Mouse (Mus musculus): ENCODE results near the gene Pcyox1. TPM values are rescaled to one million over a fixed set of nuclear protein-coding genes. Genes with fewer than 3 reads are reported as not detected.

The Pcyox1 gene
- total and polyA plus RNA-seq, 3 experiments = 16.0 to 28.1 TPM; not detected in 1

DNA sequence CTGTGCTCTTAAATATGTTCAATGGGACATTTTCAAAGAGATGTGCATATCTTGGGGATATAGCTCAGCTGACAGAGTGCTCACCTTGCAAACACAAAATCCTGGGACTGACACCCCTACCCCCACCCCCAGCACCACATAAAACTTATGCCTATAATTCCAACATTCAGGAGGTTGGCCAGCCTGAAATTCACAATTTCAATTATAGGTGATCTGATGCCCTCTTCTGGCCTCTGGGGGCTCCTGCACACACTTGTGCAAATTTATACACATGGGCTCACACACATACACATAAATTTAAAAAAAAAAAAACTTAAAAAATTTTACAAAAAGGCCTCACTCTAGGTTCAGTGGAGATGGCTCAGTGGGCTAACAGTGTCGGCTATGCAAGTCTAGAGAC, 3.8 kb downstream of the Pcyox1 start:
- H3K27me3 ChIP-seq (ENCODE audit: control insufficient read depth in 1 of 2, insufficient read depth in 2 of 2, low read length in 2 of 2) = no peaks in the 10 kb centered on the region
- no peaks in the 10 kb centered on the region for H3K9me3 ChIP-seq (replicated peaks; ENCODE audit: insufficient read depth, low read length)
- DNase-seq (ENCODE audit: low read depth, low spot score) = no peak
- H3K27ac ChIP-seq (ENCODE audit: control insufficient read depth, low read depth, low read length) = no peak overlapping the region
- peaks cover 0 to 8% of the 10 kb centered on the region in 2 experiments; a peak in 2 of 4 replicates for H3K4me1 ChIP-seq (ENCODE audit: control insufficient read depth in 1 of 2, insufficient read depth in 2 of 2, low read length in 2 of 2)
- TF ChIP-seq NELFE (IDR thresholded peaks at IDR 0.05; ENCODE audit: low read depth, low read length) (no peak), CHD2 (IDR thresholded peaks at IDR 0.05; ENCODE audit: low read length) (no peak), ZC3H11A (IDR thresholded peaks at IDR 0.05; ENCODE audit: low read depth, low read length) (0 out of 2 replicates have a peak, but pooled peaks have one; percentile 23), MEF2A (IDR thresholded peaks at IDR 0.05; ENCODE audit: extremely low read depth, insufficient replicate concordance, low read depth, low read length, poor library complexity, severe bottlenecking) (no peak), MAFK (IDR thresholded peaks at IDR 0.05; ENCODE audit: borderline replicate concordance, low read depth, low read length) (no peak), E2F4 (IDR thresholded peaks at IDR 0.05; ENCODE audit: borderline replicate concordance, low read depth, low read length) (no peak), POLR2A (IDR thresholded peaks at IDR 0.05; ENCODE audit: control insufficient read depth in 1 of 2, insufficient read depth in 1 of 2, low read depth in 1 of 2, low read length in 2 of 2, poor library complexity in 1 of 2) (no peak), ZNF384 (IDR thresholded peaks at IDR 0.05; ENCODE audit: low read depth, low read length) (peak; percentile 23; the same call in 1 of the 2 replicates), POLR2AphosphoS2 (IDR thresholded peaks at IDR 0.05; ENCODE audit: low read length) (no peak), TBP (IDR thresholded peaks at IDR 0.05; ENCODE audit: low read depth, low read length) (no peak), USF2 (IDR thresholded peaks at IDR 0.05; ENCODE audit: borderline replicate concordance in 1 of 2, insufficient read depth in 1 of 2, low read depth in 1 of 2, low read length in 2 of 2) (no peak), RAD21 (IDR thresholded peaks at IDR 0.05; ENCODE audit: low read depth, low read length) (peak; percentile 40), SMC3 (IDR thresholded peaks at IDR 0.05; ENCODE audit: low read depth, low read length) (peak; percentile 34), CTCF (IDR thresholded peaks at IDR 0.05 in 2 of 3, conservative IDR thresholded peaks at IDR 0.05 in 1 of 3; ENCODE audit: control insufficient read depth in 1 of 3, insufficient read depth in 1 of 3, low read depth in 2 of 3, low read length in 3 of 3, poor library complexity in 1 of 3, severe bottlenecking in 1 of 3) (peak; percentile 23 to 48 (median 47); a peak in 5 of 6 replicates), TCF12 (IDR thresholded peaks at IDR 0.05; ENCODE audit: low read depth, low read length) (no peak), EP300 (IDR thresholded peaks at IDR 0.05; ENCODE audit: low read depth in 1 of 2, low read length in 2 of 2) (no peak), ZKSCAN1 (IDR thresholded peaks at IDR 0.05; ENCODE audit: low read depth, low read length) (no peak), SIN3A (IDR thresholded peaks at IDR 0.05; ENCODE audit: low read length) (no peak), MXI1 (IDR thresholded peaks at IDR 0.05; ENCODE audit: low read depth, low read length) (no peak)
- H3K79me2 ChIP-seq (ENCODE audit: control insufficient read depth, insufficient read depth, low read length, poor library complexity) = peaks cover 9% of the 10 kb centered on the region
- no peak overlapping the region for H3K4me3 ChIP-seq (ENCODE audit: control insufficient read depth in 1 of 2, insufficient read depth in 1 of 2, low read depth in 2 of 2, low read length in 2 of 2)
- no peak overlapping the region for H3K9ac ChIP-seq (ENCODE audit: control insufficient read depth, low read depth, low read length, poor library complexity, severe bottlenecking)
- H3K36me3 ChIP-seq (ENCODE audit: control insufficient read depth in 1 of 2, insufficient read depth in 2 of 2, low read length in 2 of 2) = peaks cover 5 to 6% of the 10 kb centered on the region in 2 experiments

DNA sequence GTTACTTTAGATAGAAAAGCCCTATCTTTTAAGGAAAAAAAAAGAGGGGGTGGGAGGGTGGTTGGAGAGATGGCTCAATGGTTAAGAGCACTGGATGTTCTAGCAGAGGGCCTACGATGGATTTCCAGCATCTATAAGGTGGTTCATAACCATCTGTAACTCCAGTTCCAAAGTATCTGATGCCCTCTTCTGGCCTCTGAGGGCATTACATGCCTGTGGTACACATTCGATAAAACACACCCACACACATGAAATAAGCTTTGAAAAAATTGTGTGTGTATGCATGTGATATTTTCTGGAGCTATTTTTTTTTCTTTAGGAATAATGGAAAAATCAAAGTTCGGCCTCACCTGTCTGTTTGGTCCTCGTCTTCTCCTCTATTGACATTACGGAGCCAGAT, 5.6 kb downstream of the Pcyox1 start:
- Histone ChIP-seq H3K79me2 (ENCODE audit: control insufficient read depth, insufficient read depth, low read length, poor library complexity) (peaks cover 6% of the 10 kb centered on the region), H3K4me1 (ENCODE audit: control insufficient read depth in 1 of 2, insufficient read depth in 2 of 2, low read length in 2 of 2) (peaks cover 0 to under 1% of the 10 kb centered on the region in 2 experiments; a peak in 2 of 4 replicates), H3K4me3 (ENCODE audit: control insufficient read depth in 1 of 2, insufficient read depth in 1 of 2, low read depth in 2 of 2, low read length in 2 of 2) (no peak overlapping the region), H3K27me3 (ENCODE audit: control insufficient read depth in 1 of 2, insufficient read depth in 2 of 2, low read length in 2 of 2) (no peaks in the 10 kb centered on the region), H3K36me3 (ENCODE audit: control insufficient read depth in 1 of 2, insufficient read depth in 2 of 2, low read length in 2 of 2) (peaks cover under 1 to 6% of the 10 kb centered on the region in 2 experiments), H3K9me3 (replicated peaks; ENCODE audit: insufficient read depth, low read length) (no peaks in the 10 kb centered on the region), H3K27ac (ENCODE audit: control insufficient read depth, low read depth, low read length) (no peak overlapping the region), H3K9ac (ENCODE audit: control insufficient read depth, low read depth, low read length, poor library complexity, severe bottlenecking) (no peak overlapping the region)
- TF ChIP-seq SIN3A (IDR thresholded peaks at IDR 0.05; ENCODE audit: low read length) (no peak), E2F4 (IDR thresholded peaks at IDR 0.05; ENCODE audit: borderline replicate concordance, low read depth, low read length) (no peak), CTCF (IDR thresholded peaks at IDR 0.05 in 2 of 3, conservative IDR thresholded peaks at IDR 0.05 in 1 of 3; ENCODE audit: control insufficient read depth in 1 of 3, insufficient read depth in 1 of 3, low read depth in 2 of 3, low read length in 3 of 3, poor library complexity in 1 of 3, severe bottlenecking in 1 of 3) (peak in 1 of 3 experiments; percentile 8; a peak in 1 of 6 replicates)
- DNase-seq (ENCODE audit: low read depth, low spot score) = no peak
